ENCODE assay signal across 9 mouse cellular contexts in genomic region chr15:84685417-84685816, GRCm38 (mm10). TPM values are rescaled to one million over a fixed set of nuclear protein-coding genes. Genes with fewer than 3 reads are reported as not detected.
DNase-seq lines count a peak whose midpoint lies in the region; ATAC-seq lines count a peak whose summit lies in the region.
"Had no signal": no experiment of that assay in that cellular context is flagged by ENCODE, and none has a peak within 500 bp of the region (broad histone marks: within the 10 kb centered on the region; RNA-seq: fewer than 3 reads in every experiment).

No protein-coding gene starts in this region.

- peak; percentile 78 for ATAC-seq in common myeloid progenitor, adult 5-6 weeks (replicated peaks; ENCODE audit: low read depth, poor library complexity, severe bottlenecking)
- ATAC-seq in erythroid progenitor cell, adult 5-6 weeks (replicated peaks; ENCODE audit: low FRiP score, poor library complexity, severe bottlenecking), result no peak

- DNase-seq in layer of hippocampus, adult 11-12 months (ENCODE audit: low spot score), result peak; percentile 45
- DNase-seq in layer of hippocampus, postnatal 14 days (ENCODE audit: low spot score in 2 of 2), result no peak
- peak; percentile 85 to 90 for DNase-seq in B cell, adult 2 months
- peak; percentile 54 for DNase-seq in skeletal muscle tissue, adult 2 months (ENCODE audit: low read depth, low spot score)
- no peak for DNase-seq in embryo, embryonic 11 days
- no peak for DNase-seq in cerebellum, postnatal 14 days
- DNase-seq: kidney, adult 2 months had no signal

RNA-seq across cellular contexts. Expression of gene Prr5, which starts 16.0 kb away (rescaled TPM):
- total RNA-seq in layer of hippocampus, postnatal 14 days (2021), result 10 to 100 TPM; 19.2 TPM
- total RNA-seq in common myeloid progenitor, adult 5-6 weeks (2017), result 6.3 and 6.6 TPM in 2 replicates
- 5.4 TPM in 1 of 2 replicates, not detected in the other for total RNA-seq in erythroid progenitor cell, adult 5-6 weeks (2015; ENCODE audit: low replicate concordance)
- total RNA-seq in erythroid progenitor cell, adult 5-6 weeks (2017; ENCODE audit: low replicate concordance), result 0.39 TPM in 1 of 2 replicates, not detected in the other

RNA-seq across cellular contexts. Expression of gene Arhgap8, which starts 34.4 kb away (rescaled TPM):
- total RNA-seq in layer of hippocampus, postnatal 14 days (2021), result not detected
- total RNA-seq in common myeloid progenitor, adult 5-6 weeks (2017), result not detected in 2 replicates
- total RNA-seq in erythroid progenitor cell, adult 5-6 weeks (2015; ENCODE audit: low replicate concordance), result not detected in 2 replicates
- total RNA-seq in erythroid progenitor cell, adult 5-6 weeks (2017; ENCODE audit: low replicate concordance), result not detected in 2 replicates

Comparison
In these comparisons a context has a peak if more than half of its experiments do, and no peak if none do; other contexts are left out.
1. DNase-seq: peak in layer of hippocampus, adult 11-12 months (single experiment), B cell, adult 2 months (2 of 2) and skeletal muscle tissue, adult 2 months (single experiment); none in layer of hippocampus, postnatal 14 days (0 of 2), embryo, embryonic 11 days (single experiment) and cerebellum, postnatal 14 days (0 of 2).